Mouse (Mus musculus): ENCODE results near the gene Ifrd2. TPM values are rescaled to one million over a fixed set of nuclear protein-coding genes. Genes with fewer than 3 reads are reported as not detected.
"Not testable (repeated sequence)": the region's sequence is repeated elsewhere in the genome, so short reads cannot be mapped to it uniquely, and the experiment has no call there.

Ifrd2 gene
- total RNA-seq, 2 experiments from 2014 or later, result 40.9 to 41.4 TPM

- peak in 1 of 2 experiments; percentile 53 for DNase-seq (ENCODE audit: low spot score in 2 of 2)
Observed at GRCm38 (mm10) chr9:107551117-107551889, 36.1 kb upstream of the Ifrd2 start, which contains the start of gene Rassf1. TSS of gene Rassf1 (plus strand) at chr9:107551555.

- DNase-seq (ENCODE audit: low spot score in 2 of 2), result no peak
Observed at GRCm38 (mm10) chr9:107551890-107552355, 35.5 kb upstream of the Ifrd2 start.

GRCm38 (mm10) chr9:107552690-107553393, 34.6 kb upstream of the Ifrd2 start:
- no peak for DNase-seq (ENCODE audit: low spot score in 2 of 2)

GRCm38 (mm10) chr9:107553541-107554318, 33.7 kb upstream of the Ifrd2 start:
- no peak for DNase-seq (ENCODE audit: low spot score in 2 of 2)

- peak; percentile 74 to 85 for DNase-seq (ENCODE audit: low spot score in 2 of 2)
Observed at GRCm38 (mm10) chr9:107554319-107554825, 33.1 kb upstream of the Ifrd2 start.

- no peak for DNase-seq (ENCODE audit: low spot score in 2 of 2)
Observed at GRCm38 (mm10) chr9:107555031-107555457, 32.4 kb upstream of the Ifrd2 start.

GRCm38 (mm10) chr9:107555701-107556100, 31.7 kb upstream of the Ifrd2 start:
- DNase-seq (ENCODE audit: low spot score in 2 of 2), result no peak

- no peak for DNase-seq (ENCODE audit: low spot score in 2 of 2)
Observed at GRCm38 (mm10) chr9:107556346-107556745, 31.1 kb upstream of the Ifrd2 start.

- DNase-seq (ENCODE audit: low spot score in 2 of 2), result peak; percentile 65 to 86
Observed at GRCm38 (mm10) chr9:107563029-107563581, 24.3 kb upstream of the Ifrd2 start, which contains the start of gene Tusc2. TSS of gene Tusc2 (plus strand) at chr9:107563255.

- not testable (repeated sequence) for DNase-seq (ENCODE audit: low spot score in 2 of 2)
Observed at GRCm38 (mm10) chr9:107565556-107565955, 21.9 kb upstream of the Ifrd2 start.

- DNase-seq (ENCODE audit: low spot score in 2 of 2), result peak in 1 of 2 experiments; percentile 67
Observed at GRCm38 (mm10) chr9:107566041-107566709, 21.3 kb upstream of the Ifrd2 start.

- no peak for DNase-seq (ENCODE audit: low spot score in 2 of 2)
Observed at GRCm38 (mm10) chr9:107566855-107567254, 20.6 kb upstream of the Ifrd2 start.

GRCm38 (mm10) chr9:107567702-107568319, 19.6 kb upstream of the Ifrd2 start, which contains the start of gene Hyal2:
TSS of gene Hyal2 (plus strand) at chr9:107567945.
- no peak for DNase-seq (ENCODE audit: low spot score in 2 of 2)

- peak in 1 of 2 experiments; percentile 75 for DNase-seq (ENCODE audit: low spot score in 2 of 2)
Observed at GRCm38 (mm10) chr9:107568331-107569261, 18.8 kb upstream of the Ifrd2 start.

- no peak for DNase-seq (ENCODE audit: low spot score in 2 of 2)
Observed at GRCm38 (mm10) chr9:107569270-107569669, 18.2 kb upstream of the Ifrd2 start.

GRCm38 (mm10) chr9:107570016-107570415, 17.4 kb upstream of the Ifrd2 start:
- DNase-seq (ENCODE audit: low spot score in 2 of 2), result no peak

GRCm38 (mm10) chr9:107570845-107571244, 16.6 kb upstream of the Ifrd2 start:
- no peak for DNase-seq (ENCODE audit: low spot score in 2 of 2)

GRCm38 (mm10) chr9:107571534-107572326, 15.7 kb upstream of the Ifrd2 start:
- no peak for DNase-seq (ENCODE audit: low spot score in 2 of 2)

Data from adrenal gland, postnatal 4 days (tissue).